Mouse (Mus musculus) ES-E14 (cell line): ENCODE results near the gene Slc44a4. TPM values are rescaled to one million over a fixed set of nuclear protein-coding genes. Genes with fewer than 3 reads are reported as not detected.

ENCODE experiments used
- DNase-seq: peaks from one replicate; pipeline ENCODE4 v3.0.0-alpha.2; 2013; ENCODE audit warnings: low read depth, low spot score
- H3K27ac ChIP-seq: 2 replicates; pipeline ENCODE4 v1.5.1; 2012; ENCODE audit warnings: low read depth, mild to moderate bottlenecking, low read length, moderate library complexity, mixed read lengths; ENCODE audit not compliant: poor library complexity, insufficient read depth, severe bottlenecking
- H3K36me3 ChIP-seq: 2 replicates; pipeline ENCODE4 v1.6.1; 2012; ENCODE audit warnings: mild to moderate bottlenecking, low read length, moderate library complexity, mixed read lengths; ENCODE audit not compliant: control insufficient read depth, poor library complexity, insufficient read depth, severe bottlenecking
- H3K4me1 ChIP-seq, 2 experiments: fragments of 150-350 bp in 1 of 2; sonication (generic) in 1 of 2; 2 replicates each; pipeline ENCODE4 v1.6.1; 2012; ENCODE audit warnings: low read length in 2 of 2, mild to moderate bottlenecking in 1 of 2, mixed read lengths in 1 of 2; ENCODE audit not compliant: control insufficient read depth in 2 of 2, insufficient read depth in 2 of 2, poor library complexity in 1 of 2
- H3K4me3 ChIP-seq, 2 experiments: fragments of 150-350 bp in 1 of 2; sonication (generic) in 1 of 2; 2 replicates each; pipeline ENCODE4 v1.5.1; 2012; ENCODE audit warnings: low read length in 2 of 2, low read depth in 1 of 2, mild to moderate bottlenecking in 1 of 2, mixed read lengths in 1 of 2; ENCODE audit not compliant: insufficient read depth in 1 of 2, poor library complexity in 1 of 2, severe bottlenecking in 1 of 2
- H3K9ac ChIP-seq: 2 replicates; pipeline ENCODE4 v1.6.1; 2012; ENCODE audit warnings: low read depth, mild to moderate bottlenecking, low read length, mixed read lengths; ENCODE audit not compliant: poor library complexity, insufficient read depth, severe bottlenecking
- H3K9me3 ChIP-seq: fragments of 150-350 bp; sonication (generic); 2 replicates; pipeline ENCODE4 v1.6.1; 2012; ENCODE audit warnings: low read depth, mild to moderate bottlenecking, low read length; ENCODE audit not compliant: control insufficient read depth, insufficient read depth
- CHD2 ChIP-seq: IDR thresholded peaks from 2 replicates; pipeline ENCODE4 v1.6.1; 2014; ENCODE audit warnings: mild to moderate bottlenecking, low read depth, low read length, inconsistent platforms
- HCFC1 ChIP-seq: IDR thresholded peaks from 2 replicates; pipeline ENCODE4 v1.6.1; 2012; ENCODE audit warnings: low read length, inconsistent platforms, borderline replicate concordance; ENCODE audit not compliant: insufficient read depth
- MAFK ChIP-seq: IDR thresholded peaks from 2 replicates; pipeline ENCODE4 v1.6.1; 2014; ENCODE audit warnings: mild to moderate bottlenecking, low read depth, low read length, inconsistent platforms; ENCODE audit not compliant: insufficient read depth
- ZC3H11A ChIP-seq: IDR thresholded peaks from 2 replicates; pipeline ENCODE4 v1.6.1; 2012; ENCODE audit warnings: low read depth, mild to moderate bottlenecking, inconsistent platforms, low read length, borderline replicate concordance
- ZNF384 ChIP-seq: IDR thresholded peaks from 2 replicates; pipeline ENCODE4 v1.6.1; 2012; ENCODE audit warnings: low read depth, low read length, inconsistent platforms
- in situ Hi-C, 2 experiments: fragments of 600-800 bp; cut with MboI; formaldehyde crosslinking; loops; one replicate each; pipeline ENCODE4 v1.15.1; 2025; ENCODE audit warnings: low sequenced_read_pairs in 2 of 2, inconsistent platforms in 1 of 2; ENCODE audit not compliant: unreplicated experiment in 2 of 2
- total RNA-seq: library from RNA; depleted of rRNA; stranded (reverse); fragments of 300-350 nt; gene quantifications from 2 replicates; pipeline ENCODE4 v1.2.3, GENCODE M21; 2012; rRNA removed

Gene Slc44a4
- total RNA-seq, 1 experiment = 5.5 TPM

DNA sequence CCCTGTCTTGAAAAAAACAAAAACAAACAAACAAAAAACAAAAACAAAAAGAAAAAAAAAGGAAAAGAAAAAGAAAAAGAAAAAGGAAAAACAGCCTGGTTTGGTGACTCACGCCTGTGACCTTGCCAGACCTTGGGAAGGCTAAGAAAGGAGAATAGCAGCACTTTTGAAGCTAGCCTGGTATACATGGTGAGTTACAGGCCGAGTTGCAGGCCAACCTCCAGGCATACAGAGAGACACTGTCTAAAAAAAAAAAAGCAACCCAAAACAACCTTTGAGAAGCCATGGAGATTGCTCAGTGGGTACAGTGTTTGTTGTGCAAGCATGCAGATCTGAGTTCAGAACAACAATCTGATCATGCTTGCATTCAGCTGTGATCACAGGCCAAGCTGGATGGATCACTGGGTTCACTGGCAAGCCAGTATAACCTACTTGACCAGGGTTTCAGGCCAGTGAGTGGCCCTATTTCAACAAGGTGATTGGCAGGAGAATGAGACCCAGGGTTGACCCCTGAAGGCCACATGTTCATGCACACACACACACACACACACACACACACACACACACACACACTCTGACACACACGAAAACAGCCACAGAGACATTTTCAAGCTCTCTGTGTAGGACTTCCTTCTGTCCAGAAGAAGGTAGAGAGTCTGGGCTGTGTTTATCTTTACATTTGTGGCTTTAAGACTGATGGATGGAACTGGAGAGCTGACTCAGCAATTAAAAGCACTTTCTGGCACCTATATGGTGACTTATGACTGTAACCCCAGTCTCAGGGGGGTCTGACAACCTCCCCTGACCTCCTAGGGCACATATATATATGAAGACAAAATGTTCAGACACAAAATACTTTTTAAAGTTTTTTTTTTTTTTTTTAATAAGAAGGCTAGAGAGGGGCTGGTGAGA lies 61.6 kb downstream of the Slc44a4 start:
- Histone ChIP-seq H3K9ac (no peak overlapping the region), H3K36me3 (no peaks in the 10 kb centered on the region), H3K9me3 (no peaks in the 10 kb centered on the region), H3K4me1 (peaks cover 0 to 7% of the 10 kb centered on the region in 2 experiments; a peak in 1 of 4 replicates), H3K27ac (no peak overlapping the region), H3K4me3 (no peak overlapping the region)
- DNase-seq = no peak
- in situ Hi-C loops = no loop called here
- TF ChIP-seq MAFK (peak; percentile 86), ZNF384 (no peak)

DNA sequence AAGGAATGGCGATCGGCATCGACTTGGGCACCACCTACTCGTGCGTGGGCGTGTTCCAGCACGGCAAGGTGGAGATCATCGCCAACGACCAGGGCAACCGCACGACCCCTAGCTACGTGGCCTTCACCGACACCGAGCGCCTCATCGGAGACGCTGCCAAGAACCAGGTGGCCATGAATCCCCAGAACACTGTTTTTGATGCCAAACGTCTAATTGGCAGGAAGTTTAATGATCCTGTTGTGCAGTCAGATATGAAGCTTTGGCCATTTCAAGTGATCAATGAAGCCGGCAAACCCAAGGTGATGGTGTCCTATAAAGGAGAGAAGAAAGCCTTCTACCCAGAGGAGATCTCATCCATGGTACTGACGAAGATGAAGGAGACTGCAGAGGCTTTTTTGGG lies 62.7 kb downstream of the Slc44a4 start:
- Histone ChIP-seq H3K36me3 (no peaks in the 10 kb centered on the region), H3K27ac (no peak overlapping the region), H3K4me1 (peaks cover 0 to 7% of the 10 kb centered on the region in 2 experiments; a peak in 1 of 4 replicates), H3K9ac (no peak overlapping the region), H3K9me3 (no peaks in the 10 kb centered on the region), H3K4me3 (no peak overlapping the region)
- in situ Hi-C loops = no loop called here
- no peak for DNase-seq
- no peak for TF ChIP-seq HCFC1
- no peak for TF ChIP-seq ZC3H11A
- no peak for TF ChIP-seq MAFK
- TF ChIP-seq CHD2 = no peak
- no peak for TF ChIP-seq ZNF384

DNA sequence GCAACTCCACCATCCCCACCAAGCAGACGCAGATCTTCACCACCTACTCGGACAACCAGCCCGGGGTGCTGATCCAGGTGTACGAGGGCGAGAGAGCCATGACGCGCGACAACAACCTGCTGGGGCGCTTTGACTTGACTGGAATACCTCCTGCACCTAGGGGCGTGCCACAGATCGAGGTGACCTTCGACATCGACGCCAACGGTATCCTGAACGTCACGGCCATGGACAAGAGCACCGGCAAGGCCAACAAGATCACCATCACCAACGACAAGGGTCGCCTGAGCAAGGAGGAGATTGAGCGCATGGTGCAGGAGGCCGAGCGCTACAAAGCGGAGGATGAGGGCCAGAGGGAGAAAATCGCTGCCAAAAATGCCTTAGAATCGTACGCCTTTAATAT lies 64.0 kb downstream of the Slc44a4 start:
- TF ChIP-seq ZNF384 = no peak
- TF ChIP-seq HCFC1 = no peak
- TF ChIP-seq MAFK = no peak
- TF ChIP-seq ZC3H11A = no peak
- no peak for TF ChIP-seq CHD2

DNA sequence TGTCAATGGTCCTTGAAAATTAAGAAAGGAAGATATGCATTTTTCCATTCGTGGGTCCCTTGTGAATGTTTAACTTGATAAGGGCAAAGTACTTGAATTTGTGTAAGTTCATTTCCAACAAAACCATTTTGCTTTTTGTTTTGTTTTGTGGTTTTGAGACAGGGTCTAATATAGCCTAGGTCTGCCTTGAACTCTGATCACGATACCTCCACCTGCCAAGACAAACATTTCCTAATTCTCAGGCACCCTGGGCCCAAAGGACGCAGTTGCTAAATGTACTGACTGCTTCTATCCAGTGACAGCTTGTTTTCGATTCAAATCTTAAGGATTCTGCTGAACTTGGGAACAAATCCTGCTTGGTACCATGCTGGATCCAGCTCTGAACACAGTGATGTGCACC lies 65.4 kb downstream of the Slc44a4 start:
- in situ Hi-C loops = no loop called here
- TF ChIP-seq HCFC1 (no peak), CHD2 (no peak), ZC3H11A (no peak), MAFK (no peak), ZNF384 (no peak)
- Histone ChIP-seq H3K4me3 (no peak overlapping the region), H3K27ac (no peak overlapping the region), H3K36me3 (peaks cover 2% of the 10 kb centered on the region; the same call in 1 of the 2 replicates), H3K9ac (no peak overlapping the region), H3K9me3 (no peaks in the 10 kb centered on the region), H3K4me1 (peaks cover 0 to 5% of the 10 kb centered on the region in 2 experiments; a peak in 1 of 4 replicates)
- no peak for DNase-seq

More for the DNA sequence above, 64.0 kb downstream of the Slc44a4 start:
- DNase-seq = no peak
- no peaks in the 10 kb centered on the region for H3K36me3 ChIP-seq
- no peak overlapping the region for H3K4me3 ChIP-seq
- in situ Hi-C loops = no loop called here
- H3K9ac ChIP-seq = no peak overlapping the region
- no peaks in the 10 kb centered on the region for H3K9me3 ChIP-seq
- H3K27ac ChIP-seq = no peak overlapping the region
- peaks cover 0 to 4% of the 10 kb centered on the region in 2 experiments; a peak in 1 of 4 replicates for H3K4me1 ChIP-seq

Other genes starting within 250 kb of the Slc44a4 start
- 0.18 and 0.26 TPM in 2 replicates for gene Tnxb, start 243.9 kb upstream of the Slc44a4 start, total RNA-seq
- 0.45 and 1.5 TPM in 2 replicates for gene C4b, start 170.6 kb upstream of the Slc44a4 start, total RNA-seq
- gene Cyp21a1, start 109.9 kb upstream of the Slc44a4 start, total RNA-seq = 0.27 and 0.32 TPM in 2 replicates
- gene Stk19, start 77.5 kb upstream of the Slc44a4 start, total RNA-seq = 29.1 and 32.6 TPM in 2 replicates
- gene Dxo, start 77.4 kb upstream of the Slc44a4 start, total RNA-seq = 39.0 and 45.2 TPM in 2 replicates
- 40.5 and 66.0 TPM in 2 replicates for gene Skiv2l, start 64.3 kb upstream of the Slc44a4 start, total RNA-seq
- gene Nelfe, start 64.1 kb upstream of the Slc44a4 start, total RNA-seq = 50.2 and 63.4 TPM in 2 replicates
- gene Cfb, start 51.9 kb upstream of the Slc44a4 start, total RNA-seq = 0.16 and 0.18 TPM in 2 replicates
- 9.4 and 11.5 TPM in 2 replicates for gene Zbtb12, start 35.0 kb upstream of the Slc44a4 start, total RNA-seq
- 0.31 TPM in 1 of 2 replicates, not detected in the other for gene Gm20547, start 32.4 kb upstream of the Slc44a4 start, total RNA-seq
- 5.0 TPM in 2 replicates for gene C2, start 16.2 kb upstream of the Slc44a4 start, total RNA-seq
- 124 and 147 TPM in 2 replicates for gene Ehmt2, start 16.0 kb upstream of the Slc44a4 start, total RNA-seq
- 24.0 and 40.6 TPM in 2 replicates for gene Neu1, start 16.8 kb downstream of the Slc44a4 start, total RNA-seq
- gene Hspa1b, start 44.8 kb downstream of the Slc44a4 start, total RNA-seq = 11.0 and 14.6 TPM in 2 replicates
- gene Gm20481, start 55.4 kb downstream of the Slc44a4 start, total RNA-seq = 1.9 TPM in 1 of 2 replicates, not detected in the other
- gene Hspa1a, start 57.7 kb downstream of the Slc44a4 start, total RNA-seq = 5.8 and 5.9 TPM in 2 replicates
- 0.45 and 0.48 TPM in 2 replicates for gene Hspa1l, start 58.2 kb downstream of the Slc44a4 start, total RNA-seq
- 52.1 and 64.4 TPM in 2 replicates for gene Lsm2, start 67.4 kb downstream of the Slc44a4 start, total RNA-seq
- 303 and 453 TPM in 2 replicates for gene Vars, start 86.5 kb downstream of the Slc44a4 start, total RNA-seq
- 0.21 and 0.31 TPM in 2 replicates for gene Vwa7, start 102.1 kb downstream of the Slc44a4 start, total RNA-seq
- gene Sapcd1, start 113.5 kb downstream of the Slc44a4 start, total RNA-seq = 3.1 and 4.7 TPM in 2 replicates
- 2.7 and 3.2 TPM in 2 replicates for gene Msh5, start 132.3 kb downstream of the Slc44a4 start, total RNA-seq
- 113 and 133 TPM in 2 replicates for gene Clic1, start 135.5 kb downstream of the Slc44a4 start, total RNA-seq
- 45.0 and 57.5 TPM in 2 replicates for gene Ddah2, start 144.6 kb downstream of the Slc44a4 start, total RNA-seq
- not detected in 2 replicates for gene Ly6g6c, start 150.9 kb downstream of the Slc44a4 start, total RNA-seq
- 0.26 TPM in 1 of 2 replicates, not detected in the other for gene Mpig6b, start 151.7 kb downstream of the Slc44a4 start, total RNA-seq
- 13.4 and 36.1 TPM in 2 replicates for gene Ly6g6e, start 162.4 kb downstream of the Slc44a4 start, total RNA-seq
- gene Ly6g6d, start 163.6 kb downstream of the Slc44a4 start, total RNA-seq = 1.6 and 4.9 TPM in 2 replicates
- not detected in 2 replicates for gene Ly6g6f, start 171.1 kb downstream of the Slc44a4 start, total RNA-seq
- 30.7 and 40.4 TPM in 2 replicates for gene Abhd16a, start 174.8 kb downstream of the Slc44a4 start, total RNA-seq
- gene Ly6g5c, start 193.8 kb downstream of the Slc44a4 start, total RNA-seq = 0.49 TPM in 1 of 2 replicates, not detected in the other
- 1.4 and 1.5 TPM in 2 replicates for gene Ly6g5b, start 201.0 kb downstream of the Slc44a4 start, total RNA-seq
- 21.9 and 31.1 TPM in 2 replicates for gene Gpank1, start 207.0 kb downstream of the Slc44a4 start, total RNA-seq
- 78.0 and 98.6 TPM in 2 replicates for gene Csnk2b, start 207.6 kb downstream of the Slc44a4 start, total RNA-seq
- gene D17H6S53E, start 211.9 kb downstream of the Slc44a4 start, total RNA-seq = 11.2 and 11.7 TPM in 2 replicates
- gene Apom, start 217.6 kb downstream of the Slc44a4 start, total RNA-seq = 7.5 and 10.0 TPM in 2 replicates
- gene Bag6, start 220.7 kb downstream of the Slc44a4 start, total RNA-seq = 208 and 245 TPM in 2 replicates